Mouse (Mus musculus): ENCODE measurements around the gene Anapc10. TPM values are rescaled to one million over a fixed set of nuclear protein-coding genes. Genes with fewer than 3 reads are reported as not detected.
"Not testable (repeated sequence)": the region's sequence is repeated elsewhere in the genome, so short reads cannot be mapped to it uniquely, and the experiment has no call there.

The Anapc10 gene
- polyA plus RNA-seq, 1 experiment, result 1.9 TPM

GRCm38 (mm10) chr8:79748171-79748570 is 36.6 kb downstream of the Anapc10 start:
- DNase-seq, result no peak
- no peaks in the 10 kb centered on the region for H3K27me3 ChIP-seq (replicated peaks; ENCODE audit: control insufficient read depth, insufficient read depth, low read length)
- H3K4me1 ChIP-seq (ENCODE audit: control insufficient read depth, insufficient read depth, low read length), result no peaks in the 10 kb centered on the region
- no peak overlapping the region for H3K4me3 ChIP-seq (ENCODE audit: insufficient read depth, low read depth, low read length)
- TF ChIP-seq POLR2A (IDR thresholded peaks at IDR 0.05; ENCODE audit: low read depth, low read length) (no peak), CTCF (conservative IDR thresholded peaks at IDR 0.05; ENCODE audit: insufficient read depth, insufficient read length, low read depth, low read length) (no peak)
- WGBS, result 49% methylated on average over 2 of the region's 2 CpGs
- H3K36me3 ChIP-seq (ENCODE audit: control insufficient read depth, insufficient read depth, low read length), result 0 out of 2 replicates have a peak, but pooled peaks cover 3% of the 10 kb centered on the region
- no peak overlapping the region for H3K27ac ChIP-seq (ENCODE audit: insufficient read depth, low read depth, low read length)

- 0 out of 2 replicates have a peak, but pooled peaks cover 3% of the 10 kb centered on the region for H3K36me3 ChIP-seq (ENCODE audit: control insufficient read depth, insufficient read depth, low read length)
- TF ChIP-seq CTCF (conservative IDR thresholded peaks at IDR 0.05; ENCODE audit: insufficient read depth, insufficient read length, low read depth, low read length) (no peak), POLR2A (IDR thresholded peaks at IDR 0.05; ENCODE audit: low read depth, low read length) (no peak)
- H3K4me1 ChIP-seq (ENCODE audit: control insufficient read depth, insufficient read depth, low read length), result no peaks in the 10 kb centered on the region
- no peaks in the 10 kb centered on the region for H3K27me3 ChIP-seq (replicated peaks; ENCODE audit: control insufficient read depth, insufficient read depth, low read length)
- no peak overlapping the region for H3K4me3 ChIP-seq (ENCODE audit: insufficient read depth, low read depth, low read length)
- DNase-seq, result no peak
- WGBS, result 73% methylated on average over 4 of the region's 4 CpGs
- H3K27ac ChIP-seq (ENCODE audit: insufficient read depth, low read depth, low read length), result no peak overlapping the region
Measured at GRCm38 (mm10) chr8:79748591-79748990, 37.0 kb downstream of the Anapc10 start.

- whole genome bisulfite sequencing, result 34% methylated on average over 2 of the region's 2 CpGs
- Histone ChIP-seq H3K4me1 (ENCODE audit: control insufficient read depth, insufficient read depth, low read length) (no peaks in the 10 kb centered on the region), H3K36me3 (ENCODE audit: control insufficient read depth, insufficient read depth, low read length) (0 out of 2 replicates have a peak, but pooled peaks cover 3% of the 10 kb centered on the region), H3K4me3 (ENCODE audit: insufficient read depth, low read depth, low read length) (no peak overlapping the region), H3K27ac (ENCODE audit: insufficient read depth, low read depth, low read length) (no peak overlapping the region), H3K27me3 (replicated peaks; ENCODE audit: control insufficient read depth, insufficient read depth, low read length) (no peaks in the 10 kb centered on the region)
- DNase-seq, result no peak
- TF ChIP-seq CTCF (conservative IDR thresholded peaks at IDR 0.05; ENCODE audit: insufficient read depth, insufficient read length, low read depth, low read length), result no peak
- TF ChIP-seq POLR2A (IDR thresholded peaks at IDR 0.05; ENCODE audit: low read depth, low read length), result no peak
Measured at GRCm38 (mm10) chr8:79750305-79750704, 38.7 kb downstream of the Anapc10 start.

- not testable (repeated sequence) for H3K36me3 ChIP-seq (ENCODE audit: control insufficient read depth, insufficient read depth, low read length); H3K27me3 ChIP-seq (replicated peaks; ENCODE audit: control insufficient read depth, insufficient read depth, low read length); H3K27ac ChIP-seq (ENCODE audit: insufficient read depth, low read depth, low read length); H3K4me1 ChIP-seq (ENCODE audit: control insufficient read depth, insufficient read depth, low read length); DNase-seq; H3K4me3 ChIP-seq (ENCODE audit: insufficient read depth, low read depth, low read length)
- WGBS, result 84% methylated on average over 2 of the region's 2 CpGs
Measured at GRCm38 (mm10) chr8:79794873-79795272, 83.3 kb downstream of the Anapc10 start.

GRCm38 (mm10) chr8:79796690-79797089 is 85.1 kb downstream of the Anapc10 start:
- no peaks in the 10 kb centered on the region for H3K27me3 ChIP-seq (replicated peaks; ENCODE audit: control insufficient read depth, insufficient read depth, low read length)
- WGBS, result 59% methylated on average over 7 of the region's 7 CpGs
- DNase-seq, result no peak
- TF ChIP-seq CTCF (conservative IDR thresholded peaks at IDR 0.05; ENCODE audit: insufficient read depth, insufficient read length, low read depth, low read length) (no peak), POLR2A (IDR thresholded peaks at IDR 0.05; ENCODE audit: low read depth, low read length) (no peak)
- no peaks in the 10 kb centered on the region for H3K4me1 ChIP-seq (ENCODE audit: control insufficient read depth, insufficient read depth, low read length)
- H3K4me3 ChIP-seq (ENCODE audit: insufficient read depth, low read depth, low read length), result no peak overlapping the region
- no peak overlapping the region for H3K27ac ChIP-seq (ENCODE audit: insufficient read depth, low read depth, low read length)
- H3K36me3 ChIP-seq (ENCODE audit: control insufficient read depth, insufficient read depth, low read length), result no peaks in the 10 kb centered on the region

GRCm38 (mm10) chr8:79804499-79804898 is 92.9 kb downstream of the Anapc10 start:
- TF ChIP-seq CTCF (conservative IDR thresholded peaks at IDR 0.05; ENCODE audit: insufficient read depth, insufficient read length, low read depth, low read length) (no peak), POLR2A (IDR thresholded peaks at IDR 0.05; ENCODE audit: low read depth, low read length) (no peak)
- H3K36me3 ChIP-seq (ENCODE audit: control insufficient read depth, insufficient read depth, low read length), result no peaks in the 10 kb centered on the region
- WGBS, result 83% methylated on average over 6 of the region's 6 CpGs

GRCm38 (mm10) chr8:79806971-79807370 is 95.4 kb downstream of the Anapc10 start:
- 22% methylated on average over 6 of the region's 6 CpGs for WGBS
- no peaks in the 10 kb centered on the region for H3K4me1 ChIP-seq (ENCODE audit: control insufficient read depth, insufficient read depth, low read length)
- no peaks in the 10 kb centered on the region for H3K27me3 ChIP-seq (replicated peaks; ENCODE audit: control insufficient read depth, insufficient read depth, low read length)
- H3K4me3 ChIP-seq (ENCODE audit: insufficient read depth, low read depth, low read length), result no peak overlapping the region
- no peak for DNase-seq
- no peak overlapping the region for H3K27ac ChIP-seq (ENCODE audit: insufficient read depth, low read depth, low read length)
- H3K36me3 ChIP-seq (ENCODE audit: control insufficient read depth, insufficient read depth, low read length), result no peaks in the 10 kb centered on the region
- TF ChIP-seq POLR2A (IDR thresholded peaks at IDR 0.05; ENCODE audit: low read depth, low read length) (no peak), CTCF (conservative IDR thresholded peaks at IDR 0.05; ENCODE audit: insufficient read depth, insufficient read length, low read depth, low read length) (no peak)

More at GRCm38 (mm10) chr8:79804499-79804898, 92.9 kb downstream of the Anapc10 start:
- Histone ChIP-seq H3K27me3 (replicated peaks; ENCODE audit: control insufficient read depth, insufficient read depth, low read length) (no peaks in the 10 kb centered on the region), H3K4me3 (ENCODE audit: insufficient read depth, low read depth, low read length) (no peak overlapping the region), H3K4me1 (ENCODE audit: control insufficient read depth, insufficient read depth, low read length) (no peaks in the 10 kb centered on the region), H3K27ac (ENCODE audit: insufficient read depth, low read depth, low read length) (no peak overlapping the region)
- no peak for DNase-seq

GRCm38 (mm10) chr8:79826534-79826933 is 114.9 kb downstream of the Anapc10 start:
- H3K36me3 ChIP-seq (ENCODE audit: control insufficient read depth, insufficient read depth, low read length), result no peaks in the 10 kb centered on the region
- no peak for DNase-seq
- H3K4me3 ChIP-seq (ENCODE audit: insufficient read depth, low read depth, low read length), result no peak overlapping the region
- no peaks in the 10 kb centered on the region for H3K4me1 ChIP-seq (ENCODE audit: control insufficient read depth, insufficient read depth, low read length)
- H3K27me3 ChIP-seq (replicated peaks; ENCODE audit: control insufficient read depth, insufficient read depth, low read length), result no peaks in the 10 kb centered on the region
- TF ChIP-seq CTCF (conservative IDR thresholded peaks at IDR 0.05; ENCODE audit: insufficient read depth, insufficient read length, low read depth, low read length) (no peak), POLR2A (IDR thresholded peaks at IDR 0.05; ENCODE audit: low read depth, low read length) (no peak)
- no peak overlapping the region for H3K27ac ChIP-seq (ENCODE audit: insufficient read depth, low read depth, low read length)
- 86% methylated on average over 5 of the region's 5 CpGs for WGBS

Other genes with a start within 250 kb of the Anapc10 start
- 14.0 and 19.1 TPM in 2 replicates for gene Otud4, start 72.2 kb upstream of the Anapc10 start, polyA plus RNA-seq (2012; rRNA removed)
- 12.3 and 17.0 TPM in 2 replicates for gene Abce1, start 80 bp upstream of the Anapc10 start, polyA plus RNA-seq (2012; rRNA removed)